ENCODE assay signal across 7 mouse cellular contexts in genomic region chr4:123787191-123787985, GRCm38 (mm10). TPM values are rescaled to one million over a fixed set of nuclear protein-coding genes. Genes with fewer than 3 reads are reported as not detected.
DNase-seq lines count a peak whose midpoint lies in the region; ATAC-seq and TF ChIP-seq lines count a peak whose summit lies in the region.

Rhbdl2 (plus strand) TSS chr4:123787874.

- no peak within 1 kb of the TSS for H3K9ac ChIP-seq in hindbrain, postnatal 0 days (replicated peaks; ENCODE audit: low read length)
- no peak within 1 kb of the TSS for H3K9ac ChIP-seq in midbrain, embryonic 15.5 days

- WGBS in hindbrain, postnatal 0 days: 26% methylated on average over 12 of the region's 12 CpGs
- 29% methylated on average over 12 of the region's 12 CpGs for WGBS in midbrain, embryonic 15.5 days

- no peaks in the 10 kb centered on the region for H3K9me3 ChIP-seq in hindbrain, postnatal 0 days (ENCODE audit: low read length)
- no peaks in the 10 kb centered on the region for H3K9me3 ChIP-seq in midbrain, embryonic 15.5 days

- no peak within 1 kb of the TSS for H3K27ac ChIP-seq in hindbrain, postnatal 0 days
- no peak within 1 kb of the TSS for H3K27ac ChIP-seq in midbrain, embryonic 15.5 days

- no peak for TF ChIP-seq CTCF in hindbrain, postnatal 0 days (IDR thresholded peaks at IDR 0.05; ENCODE audit: low read depth)

- H3K27me3 ChIP-seq in hindbrain, postnatal 0 days (ENCODE audit: insufficient read depth, low read length): no peaks in the 10 kb centered on the region
- H3K27me3 ChIP-seq in midbrain, embryonic 15.5 days (replicated peaks): no peaks in the 10 kb centered on the region

- H3K4me3 ChIP-seq in hindbrain, postnatal 0 days (ENCODE audit: low read length): no peak within 1 kb of the TSS
- H3K4me3 ChIP-seq in midbrain, embryonic 15.5 days: no peak within 1 kb of the TSS

- no peaks in the 10 kb centered on the region for H3K4me1 ChIP-seq in hindbrain, postnatal 0 days (ENCODE audit: insufficient read depth, low read length)
- peaks cover 5% of the 10 kb centered on the region for H3K4me1 ChIP-seq in midbrain, embryonic 15.5 days

- peak; percentile 85 to 88 for DNase-seq in adrenal gland, postnatal 36 days
- peak; percentile 47 for DNase-seq in embryo, embryonic 11 days
- DNase-seq in gastrocnemius, postnatal 25 days: peak; percentile 65
- peak; percentile 87 for DNase-seq in hindbrain, postnatal 0 days (ENCODE audit: low spot score)
- peak; percentile 53 to 88 for DNase-seq in left cerebral cortex, postnatal 10 days (ENCODE audit: extremely low spot score in 1 of 2, low spot score in 2 of 2)
- DNase-seq in urinary bladder, postnatal 25 days (ENCODE audit: low spot score): peak; percentile 59

- H3K4me2 ChIP-seq in hindbrain, postnatal 0 days (ENCODE audit: low read depth, low read length): peak within 1 kb of the TSS; percentile 21; the same call in 1 of the 2 replicates
- H3K4me2 ChIP-seq in midbrain, embryonic 15.5 days: peak within 1 kb of the TSS; percentile 15

- no peaks in the 10 kb centered on the region for H3K36me3 ChIP-seq in hindbrain, postnatal 0 days (ENCODE audit: insufficient read depth, low read length)
- H3K36me3 ChIP-seq in midbrain, embryonic 15.5 days (replicated peaks): no peaks in the 10 kb centered on the region

- intact Hi-C loops in left cerebral cortex, postnatal 10 days (cut with DNase I): no loop called here

- peak; percentile 94 for ATAC-seq in hindbrain, postnatal 0 days
- peak; percentile 70 for ATAC-seq in midbrain, embryonic 15.5 days (replicated peaks)

RNA-seq across cellular contexts. Expression of gene Rhbdl2, which starts in this region (rescaled TPM):
- total RNA-seq in adrenal gland, postnatal 36 days (2021): 1 to 10 TPM; 1.1 to 2.7 TPM
- total RNA-seq in gastrocnemius, postnatal 25 days (2021): under 1 TPM in 1 of 2 experiments, not detected in 1; 0.24 TPM
- 1.8 and 7.0 TPM in 2 replicates for total RNA-seq in hindbrain, postnatal 0 days (2014; rRNA removed)
- polyA plus RNA-seq in hindbrain, postnatal 0 days (2015; fragmentation: Nextera tagmentation; extraction: Ambion mirVana): 1.5 and 1.8 TPM in 2 replicates
- total RNA-seq in left cerebral cortex, postnatal 10 days (2021): 1 to 10 TPM; 1.1 to 1.2 TPM
- 1.1 and 1.6 TPM in 2 replicates for polyA plus RNA-seq in midbrain, embryonic 15.5 days (2015; fragmentation: Nextera tagmentation; extraction: Ambion mirVana)

Comparison
In these comparisons a context has a peak if more than half of its experiments do, and no peak if none do; other contexts are left out.
1. Peak in DNase-seq in gastrocnemius, postnatal 25 days; RNA of the gene not detected or under 1 TPM.